Mouse (Mus musculus): ENCODE results near the gene Olfr70. TPM values are rescaled to one million over a fixed set of nuclear protein-coding genes. Genes with fewer than 3 reads are reported as not detected.
A peak's percentile ranks its signal among the peaks of the same experiment; 100 is the strongest.

The Olfr70 gene
- polyA plus RNA-seq, 1 experiment from 2014 or later: not detected

DNA sequence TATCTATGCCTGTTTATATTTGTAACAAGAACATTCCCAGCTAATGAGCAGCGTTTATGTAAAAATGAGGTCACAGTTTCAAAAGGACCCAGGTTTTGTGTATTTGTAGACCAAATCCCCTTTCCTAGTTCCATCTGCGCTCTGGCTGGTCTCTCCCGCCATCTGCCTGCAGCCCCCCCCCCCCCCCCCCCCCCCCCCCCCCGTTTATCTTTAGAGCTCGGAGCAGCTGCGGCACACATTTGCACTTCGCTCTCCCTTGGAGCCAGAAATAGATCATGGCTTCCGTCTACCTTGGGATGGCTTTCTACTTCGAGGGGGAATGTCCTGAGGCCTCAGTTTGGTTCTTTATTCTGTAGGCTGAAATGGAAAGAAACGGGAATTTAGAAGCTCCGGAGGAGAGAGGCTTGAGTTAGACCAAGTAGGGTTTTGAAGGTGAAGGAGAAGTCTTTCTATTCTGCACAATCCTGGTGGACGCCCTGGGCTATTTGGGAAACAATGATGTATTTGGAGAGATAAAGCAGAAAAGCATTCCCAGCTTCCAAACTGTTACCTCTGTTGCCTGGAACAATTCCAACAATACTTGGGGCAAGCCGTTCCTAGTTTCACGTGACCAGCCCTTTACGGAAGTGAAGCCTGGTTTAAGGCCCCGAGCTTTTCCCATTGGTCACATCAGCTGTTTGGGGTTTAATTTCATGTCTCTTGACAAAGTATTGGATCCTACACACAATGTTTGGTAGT lies 20.1 kb upstream of the Olfr70 start:
- Histone ChIP-seq H3K9ac (replicated peaks) (no peak overlapping the region), H3K4me3 (ENCODE audit: low read depth, low read length) (no peak overlapping the region), H3K36me3 (replicated peaks; ENCODE audit: insufficient read depth, low read length) (no peaks in the 10 kb centered on the region), H3K27ac (ENCODE audit: low read depth) (no peak overlapping the region), H3K27me3 (ENCODE audit: insufficient read depth, low read length) (no peaks in the 10 kb centered on the region), H3K4me2 (ENCODE audit: low read depth, low read length) (no peak overlapping the region), H3K4me1 (ENCODE audit: insufficient read depth) (no peaks in the 10 kb centered on the region), H3K9me3 (ENCODE audit: low read length) (no peaks in the 10 kb centered on the region)
- ATAC-seq: no peak
- TF ChIP-seq CTCF (IDR thresholded peaks at IDR 0.05; ENCODE audit: low read depth): no peak
- TF ChIP-seq EP300 (IDR thresholded peaks at IDR 0.05; ENCODE audit: low read depth): no peak
- 52% methylated on average over 14 of the region's 16 CpGs for WGBS (ENCODE audit: insufficient replicate concordance)
- no peak for DNase-seq

DNA sequence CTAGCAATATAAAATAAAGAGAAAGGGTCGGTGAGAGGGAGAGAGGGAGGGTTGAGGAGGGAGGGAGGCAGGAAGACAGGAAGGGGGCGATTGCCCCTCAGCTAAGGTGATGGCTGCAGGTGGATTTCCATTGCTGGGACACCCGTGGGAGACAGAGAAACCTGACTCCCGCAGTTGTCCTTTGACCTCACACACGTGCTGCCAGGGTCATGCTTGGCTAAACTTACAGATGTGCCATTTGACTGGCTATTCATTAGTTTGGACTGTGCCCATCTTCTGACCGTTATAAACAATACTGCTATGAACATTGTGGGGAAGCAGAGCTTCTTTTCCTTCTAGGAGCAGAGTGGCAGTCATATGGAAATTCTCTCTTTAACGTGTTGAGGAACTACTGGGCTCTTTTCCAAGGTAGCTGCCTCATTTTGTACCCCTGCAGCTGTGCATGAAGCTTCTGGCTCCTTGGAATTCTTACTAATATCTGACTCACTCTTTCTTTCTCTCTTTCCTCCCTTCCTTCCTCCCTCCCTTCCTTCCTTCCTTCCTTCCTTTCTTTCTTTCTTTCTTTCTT lies 13.1 kb upstream of the Olfr70 start:
- no peaks in the 10 kb centered on the region for H3K36me3 ChIP-seq (replicated peaks; ENCODE audit: insufficient read depth, low read length)
- H3K27me3 ChIP-seq (ENCODE audit: insufficient read depth, low read length): 0 out of 2 replicates have a peak, but pooled peaks cover 2% of the 10 kb centered on the region
- no peak overlapping the region for H3K4me2 ChIP-seq (ENCODE audit: low read depth, low read length)
- 39% methylated on average over 7 of the region's 7 CpGs for WGBS (ENCODE audit: insufficient replicate concordance)
- no peaks in the 10 kb centered on the region for H3K9me3 ChIP-seq (ENCODE audit: low read length)
- DNase-seq (no peak), ATAC-seq (no peak)
- H3K4me3 ChIP-seq (ENCODE audit: low read depth, low read length): no peak overlapping the region
- no peaks in the 10 kb centered on the region for H3K4me1 ChIP-seq (ENCODE audit: insufficient read depth)
- H3K27ac ChIP-seq (ENCODE audit: low read depth): no peak overlapping the region
- TF ChIP-seq CTCF (IDR thresholded peaks at IDR 0.05; ENCODE audit: low read depth) (no peak), EP300 (IDR thresholded peaks at IDR 0.05; ENCODE audit: low read depth) (no peak)
- no peak overlapping the region for H3K9ac ChIP-seq (replicated peaks)

DNA sequence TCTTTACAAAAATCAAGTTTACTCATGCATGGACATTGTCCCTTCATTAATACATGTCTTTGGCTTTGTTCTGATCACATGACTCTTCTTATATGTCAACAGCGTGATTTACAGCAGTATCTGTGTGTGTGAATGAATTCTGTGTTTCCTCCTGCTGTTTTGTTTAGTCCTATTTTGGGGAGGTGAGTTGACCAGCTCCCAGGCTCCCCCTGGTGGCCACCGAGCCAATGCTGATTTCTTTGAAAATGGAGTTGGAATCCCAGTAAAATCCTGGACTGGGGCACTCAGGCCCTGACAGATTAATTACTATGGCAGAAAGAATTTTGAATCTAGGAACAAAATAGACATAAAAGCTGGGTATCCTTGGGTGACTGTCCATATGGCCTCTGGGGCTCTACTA lies 11.2 kb upstream of the Olfr70 start:
- 2% methylated on average over 2 of the region's 2 CpGs for WGBS (ENCODE audit: insufficient replicate concordance)
- ATAC-seq: no peak
- TF ChIP-seq CTCF (IDR thresholded peaks at IDR 0.05; ENCODE audit: low read depth) (peak; percentile 89), EP300 (IDR thresholded peaks at IDR 0.05; ENCODE audit: low read depth) (no peak)
- Histone ChIP-seq H3K4me1 (ENCODE audit: insufficient read depth) (no peaks in the 10 kb centered on the region), H3K36me3 (replicated peaks; ENCODE audit: insufficient read depth, low read length) (no peaks in the 10 kb centered on the region), H3K27ac (ENCODE audit: low read depth) (no peak overlapping the region), H3K4me3 (ENCODE audit: low read depth, low read length) (no peak overlapping the region), H3K9ac (replicated peaks) (no peak overlapping the region), H3K9me3 (ENCODE audit: low read length) (no peaks in the 10 kb centered on the region), H3K27me3 (ENCODE audit: insufficient read depth, low read length) (0 out of 2 replicates have a peak, but pooled peaks cover 2% of the 10 kb centered on the region), H3K4me2 (ENCODE audit: low read depth, low read length) (no peak overlapping the region)
- peak; percentile 84 for DNase-seq

DNA sequence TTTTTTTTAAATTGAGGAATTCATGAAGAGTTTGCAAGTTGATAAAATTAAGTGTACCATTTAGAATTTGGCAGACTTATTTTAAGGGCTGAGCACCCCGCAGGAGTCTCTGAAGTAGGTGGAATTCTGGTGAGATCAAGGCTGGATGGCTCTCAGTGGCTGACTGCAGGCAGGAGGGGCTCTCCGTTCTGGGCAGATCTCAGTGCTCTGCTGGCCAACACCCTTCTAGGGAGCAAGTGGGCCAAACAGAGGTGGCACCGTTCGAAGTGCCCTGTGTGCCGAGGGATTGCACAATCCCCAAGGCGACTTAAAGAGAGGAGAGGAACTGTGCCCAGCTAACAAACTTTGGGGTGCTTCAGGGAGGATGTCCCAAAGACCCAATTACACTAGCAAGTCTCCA lies 9.3 kb upstream of the Olfr70 start, which contains the start of gene Olfr71:
Olfr71 (minus strand) TSS at position 387 of the 400 bp plus-strand sequence.
- 0 out of 2 replicates have a peak, but pooled peaks cover 2% of the 10 kb centered on the region for H3K27me3 ChIP-seq (ENCODE audit: insufficient read depth, low read length)
- H3K4me3 ChIP-seq (ENCODE audit: low read depth, low read length): no peak within 1 kb of the TSS
- no peak within 1 kb of the TSS for H3K27ac ChIP-seq (ENCODE audit: low read depth)
- 52% methylated on average over 6 of the region's 6 CpGs for WGBS (ENCODE audit: insufficient replicate concordance)
- TF ChIP-seq CTCF (IDR thresholded peaks at IDR 0.05; ENCODE audit: low read depth) (no peak), EP300 (IDR thresholded peaks at IDR 0.05; ENCODE audit: low read depth) (no peak)
- no peaks in the 10 kb centered on the region for H3K4me1 ChIP-seq (ENCODE audit: insufficient read depth)
- no peaks in the 10 kb centered on the region for H3K36me3 ChIP-seq (replicated peaks; ENCODE audit: insufficient read depth, low read length)
- no peaks in the 10 kb centered on the region for H3K9me3 ChIP-seq (ENCODE audit: low read length)
- no peak within 1 kb of the TSS for H3K9ac ChIP-seq (replicated peaks)
- no peak within 1 kb of the TSS for H3K4me2 ChIP-seq (ENCODE audit: low read depth, low read length)
- DNase-seq (no peak), ATAC-seq (no peak)

DNA sequence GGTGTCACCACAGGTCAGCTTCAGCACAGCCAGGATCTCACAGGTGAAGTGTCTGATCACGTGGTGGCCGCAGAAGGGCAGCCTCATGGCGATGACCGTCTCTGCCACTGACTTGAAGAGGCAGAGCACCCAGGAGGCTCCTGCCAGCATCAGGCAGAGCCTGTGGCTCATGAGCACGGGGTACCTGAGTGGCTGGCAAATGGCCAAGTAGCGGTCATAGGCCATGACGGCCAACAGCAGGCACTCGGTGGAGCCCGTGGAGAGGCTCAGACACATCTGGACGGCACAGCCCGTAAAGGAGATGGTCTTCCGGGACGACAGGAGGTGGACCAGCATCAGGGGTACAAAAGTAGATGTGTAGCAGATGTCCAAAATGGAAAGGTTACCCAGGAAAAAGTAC lies 5.4 kb upstream of the Olfr70 start:
- H3K4me1 ChIP-seq (ENCODE audit: insufficient read depth): no peaks in the 10 kb centered on the region
- no peaks in the 10 kb centered on the region for H3K9me3 ChIP-seq (ENCODE audit: low read length)
- WGBS (ENCODE audit: insufficient replicate concordance): 71% methylated on average over 13 of the region's 13 CpGs
- ATAC-seq (no peak), DNase-seq (no peak)
- H3K27ac ChIP-seq (ENCODE audit: low read depth): no peak overlapping the region
- H3K9ac ChIP-seq (replicated peaks): no peak overlapping the region
- H3K4me3 ChIP-seq (ENCODE audit: low read depth, low read length): no peak overlapping the region
- H3K27me3 ChIP-seq (ENCODE audit: insufficient read depth, low read length): no peaks in the 10 kb centered on the region
- no peak overlapping the region for H3K4me2 ChIP-seq (ENCODE audit: low read depth, low read length)
- TF ChIP-seq CTCF (IDR thresholded peaks at IDR 0.05; ENCODE audit: low read depth) (no peak), EP300 (IDR thresholded peaks at IDR 0.05; ENCODE audit: low read depth) (no peak)
- H3K36me3 ChIP-seq (replicated peaks; ENCODE audit: insufficient read depth, low read length): no peaks in the 10 kb centered on the region

DNA sequence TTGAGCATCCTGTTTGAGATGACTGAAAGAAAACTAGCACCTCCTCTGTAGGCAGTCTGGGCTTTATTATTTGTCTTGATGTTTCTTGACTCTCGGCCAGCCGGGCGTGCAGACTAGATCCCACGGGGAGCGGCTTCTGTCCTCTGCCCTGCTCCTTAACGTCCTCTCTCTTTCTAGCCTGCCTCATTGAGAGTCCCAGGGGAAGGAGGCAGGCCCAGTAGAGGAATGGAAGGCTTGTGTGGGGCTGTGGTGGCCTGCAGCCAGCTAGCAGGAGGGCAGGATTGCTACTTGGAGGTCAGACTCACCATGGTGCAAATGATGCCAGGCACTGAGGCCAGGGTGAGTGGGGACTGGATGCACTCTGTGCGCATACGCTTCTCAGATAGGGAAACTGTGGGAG lies 3.2 kb upstream of the Olfr70 start:
- Histone ChIP-seq H3K27me3 (ENCODE audit: insufficient read depth, low read length) (no peaks in the 10 kb centered on the region), H3K4me2 (ENCODE audit: low read depth, low read length) (no peak overlapping the region), H3K9me3 (ENCODE audit: low read length) (no peaks in the 10 kb centered on the region), H3K4me1 (ENCODE audit: insufficient read depth) (no peaks in the 10 kb centered on the region), H3K9ac (replicated peaks) (no peak overlapping the region), H3K27ac (ENCODE audit: low read depth) (no peak overlapping the region), H3K4me3 (ENCODE audit: low read depth, low read length) (no peak overlapping the region), H3K36me3 (replicated peaks; ENCODE audit: insufficient read depth, low read length) (no peaks in the 10 kb centered on the region)
- WGBS (ENCODE audit: insufficient replicate concordance): 82% methylated on average over 8 of the region's 8 CpGs
- ATAC-seq (no peak), DNase-seq (no peak)
- TF ChIP-seq EP300 (IDR thresholded peaks at IDR 0.05; ENCODE audit: low read depth) (no peak), CTCF (IDR thresholded peaks at IDR 0.05; ENCODE audit: low read depth) (no peak)
